Mouse (Mus musculus): Measurements from ENCODE around the gene Hrg. TPM values are rescaled to one million over a fixed set of nuclear protein-coding genes. Genes with fewer than 3 reads are reported as not detected.

Gene Hrg
- 0.12 TPM in 1 of 2 replicates, not detected in the other for polyA plus RNA-seq (2015; fragmentation: Nextera tagmentation; extraction: Ambion mirVana)

DNA sequence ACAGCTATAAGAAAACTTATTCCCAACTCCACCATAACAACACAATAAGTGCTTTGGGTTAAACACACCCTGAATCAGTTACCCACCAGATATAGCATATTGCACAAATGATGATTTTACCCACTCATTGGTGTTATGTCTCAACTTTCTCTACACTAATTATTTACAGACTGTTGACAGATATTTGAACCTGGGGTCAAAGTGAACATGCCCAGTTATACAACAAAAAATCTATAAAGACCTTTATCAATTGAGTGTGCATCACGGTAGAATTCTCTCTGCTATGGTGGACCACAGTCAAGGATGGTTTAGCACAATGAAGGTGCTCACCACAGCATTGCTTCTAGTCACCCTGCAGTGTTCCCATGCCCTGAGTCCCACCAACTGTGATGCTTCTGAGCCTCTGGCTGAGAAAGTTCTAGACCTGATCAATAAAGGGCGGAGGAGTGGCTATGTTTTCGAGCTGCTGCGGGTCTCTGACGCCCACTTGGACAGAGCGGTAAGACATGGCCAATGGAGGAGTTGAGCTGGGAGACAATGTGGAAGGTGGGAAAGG, at the start of gene Hrg:
TSS of gene Hrg (plus strand) at position 233 of the 556 bp plus-strand sequence.
- H3K4me2 ChIP-seq = no peak within 1 kb of the TSS
- H3K4me3 ChIP-seq (replicated peaks) = no peak within 1 kb of the TSS
- H3K9ac ChIP-seq = no peak within 1 kb of the TSS
- no peak for ATAC-seq (ENCODE audit: insufficient read depth, low FRiP score, low read depth)
- no peaks in the 10 kb centered on the region for H3K4me1 ChIP-seq
- H3K9me3 ChIP-seq = no peaks in the 10 kb centered on the region
- WGBS = 89% methylated on average over 6 of the region's 6 CpGs
- no peaks in the 10 kb centered on the region for H3K27me3 ChIP-seq (replicated peaks)
- H3K36me3 ChIP-seq = no peaks in the 10 kb centered on the region
- no peak within 1 kb of the TSS for H3K27ac ChIP-seq

DNA sequence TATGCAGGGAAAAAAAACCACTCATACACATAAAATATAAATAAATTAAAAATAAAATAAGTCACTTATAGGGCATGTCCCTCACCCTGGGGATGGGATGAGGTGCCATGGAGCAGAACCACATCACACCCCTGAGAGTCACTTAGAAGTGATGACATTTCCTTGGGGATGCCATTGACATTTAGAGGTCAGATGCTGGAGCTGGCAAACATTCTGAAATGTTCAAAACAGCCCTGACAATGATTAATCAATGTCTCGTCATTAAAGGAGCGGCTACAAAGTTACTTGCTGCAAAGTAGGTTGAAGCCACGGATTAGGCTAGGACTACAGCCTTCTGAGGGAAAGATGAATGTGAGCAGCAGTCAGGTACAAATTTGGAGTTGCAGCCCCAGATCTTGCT, 49.5 kb upstream of the Hrg start:
- H3K27me3 ChIP-seq (replicated peaks) = no peaks in the 10 kb centered on the region
- H3K4me1 ChIP-seq = no peaks in the 10 kb centered on the region
- H3K9me3 ChIP-seq = no peaks in the 10 kb centered on the region
- H3K36me3 ChIP-seq = no peaks in the 10 kb centered on the region
- H3K27ac ChIP-seq = no peak overlapping the region
- no peak overlapping the region for H3K9ac ChIP-seq
- WGBS = 43% methylated on average over 3 of the region's 3 CpGs
- ATAC-seq (ENCODE audit: insufficient read depth, low FRiP score, low read depth) = no peak
- H3K4me2 ChIP-seq = no peak overlapping the region
- H3K4me3 ChIP-seq (replicated peaks) = no peak overlapping the region

DNA sequence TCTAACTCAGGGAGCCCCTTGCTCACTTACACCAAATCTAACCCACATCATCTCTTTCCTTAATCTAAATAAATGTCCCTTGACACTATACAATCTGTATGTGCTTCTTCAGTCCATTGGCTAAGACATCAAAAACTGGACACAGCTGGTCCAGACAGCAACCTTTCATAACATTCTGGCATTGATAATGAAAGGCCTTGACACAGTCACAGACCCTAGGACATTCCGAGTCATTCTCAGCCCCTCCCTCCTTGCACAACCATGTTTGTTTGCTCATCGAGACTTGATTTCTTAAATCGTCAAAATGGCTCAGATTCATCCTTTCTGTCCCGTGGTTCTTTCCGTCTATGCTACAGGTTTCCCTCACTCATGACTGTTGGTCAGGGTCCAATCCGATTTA, 41.6 kb upstream of the Hrg start:
- no peaks in the 10 kb centered on the region for H3K9me3 ChIP-seq
- no peak for ATAC-seq (ENCODE audit: insufficient read depth, low FRiP score, low read depth)
- H3K36me3 ChIP-seq = no peaks in the 10 kb centered on the region

DNA sequence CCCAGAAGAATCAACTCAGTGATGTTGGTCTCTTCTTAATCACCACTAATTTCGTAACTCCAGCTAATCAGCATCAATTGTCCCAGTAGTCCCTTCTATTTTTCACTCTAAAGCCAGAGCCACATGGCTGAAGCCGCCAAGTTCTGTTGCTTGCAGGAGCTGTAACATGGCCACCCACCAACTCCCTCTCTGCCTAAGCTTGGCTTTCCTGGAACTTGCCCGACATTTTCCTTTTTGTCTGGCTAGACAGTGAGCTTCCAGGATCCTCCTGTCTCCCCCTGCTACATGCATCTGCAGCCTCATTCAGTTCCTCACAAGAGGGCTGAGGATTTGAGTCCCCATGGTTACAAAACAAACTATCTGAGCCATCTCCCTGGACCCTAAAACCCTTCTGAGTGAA, 38.9 kb upstream of the Hrg start:
- H3K36me3 ChIP-seq = no peaks in the 10 kb centered on the region
- H3K4me3 ChIP-seq (replicated peaks) = no peak overlapping the region
- 81% methylated on average over 3 of the region's 3 CpGs for WGBS
- H3K27ac ChIP-seq = no peak overlapping the region
- H3K9ac ChIP-seq = no peak overlapping the region
- no peaks in the 10 kb centered on the region for H3K27me3 ChIP-seq (replicated peaks)
- no peak for ATAC-seq (ENCODE audit: insufficient read depth, low FRiP score, low read depth)
- H3K4me1 ChIP-seq = no peaks in the 10 kb centered on the region
- no peak overlapping the region for H3K4me2 ChIP-seq
- no peaks in the 10 kb centered on the region for H3K9me3 ChIP-seq

More for the DNA sequence above, 41.6 kb upstream of the Hrg start:
- Histone ChIP-seq H3K9ac (no peak overlapping the region), H3K4me1 (no peaks in the 10 kb centered on the region), H3K4me3 (replicated peaks) (no peak overlapping the region), H3K4me2 (no peak overlapping the region), H3K27me3 (replicated peaks) (no peaks in the 10 kb centered on the region), H3K27ac (no peak overlapping the region)
- 84% methylated on average over 6 of the region's 6 CpGs for WGBS

DNA sequence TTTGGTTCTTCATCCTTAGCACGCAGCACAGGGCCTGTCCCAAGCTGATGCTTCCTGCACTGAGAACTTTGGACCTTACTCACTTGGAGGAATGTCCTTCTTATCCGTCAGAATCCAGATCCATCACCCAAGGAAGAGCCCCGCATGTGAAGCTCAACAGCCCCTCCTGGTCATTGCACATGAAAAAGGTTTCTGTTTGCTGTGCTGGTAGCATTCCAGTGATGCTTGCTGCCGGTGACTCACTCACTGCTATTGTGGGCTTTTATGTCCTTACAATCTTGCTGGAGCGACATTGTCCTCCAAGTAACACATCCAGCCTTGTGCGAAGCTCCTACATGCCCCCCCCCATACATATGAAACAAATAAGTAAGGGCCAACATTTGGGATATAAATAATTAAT, 38.0 kb upstream of the Hrg start:
- H3K9ac ChIP-seq = no peak overlapping the region
- no peak overlapping the region for H3K27ac ChIP-seq
- no peaks in the 10 kb centered on the region for H3K4me1 ChIP-seq
- H3K4me3 ChIP-seq (replicated peaks) = no peak overlapping the region
- H3K27me3 ChIP-seq (replicated peaks) = no peaks in the 10 kb centered on the region
- H3K36me3 ChIP-seq = no peaks in the 10 kb centered on the region
- H3K4me2 ChIP-seq = no peak overlapping the region
- WGBS = 74% methylated on average over 6 of the region's 6 CpGs
- H3K9me3 ChIP-seq = no peaks in the 10 kb centered on the region
- ATAC-seq (ENCODE audit: insufficient read depth, low FRiP score, low read depth) = no peak

DNA sequence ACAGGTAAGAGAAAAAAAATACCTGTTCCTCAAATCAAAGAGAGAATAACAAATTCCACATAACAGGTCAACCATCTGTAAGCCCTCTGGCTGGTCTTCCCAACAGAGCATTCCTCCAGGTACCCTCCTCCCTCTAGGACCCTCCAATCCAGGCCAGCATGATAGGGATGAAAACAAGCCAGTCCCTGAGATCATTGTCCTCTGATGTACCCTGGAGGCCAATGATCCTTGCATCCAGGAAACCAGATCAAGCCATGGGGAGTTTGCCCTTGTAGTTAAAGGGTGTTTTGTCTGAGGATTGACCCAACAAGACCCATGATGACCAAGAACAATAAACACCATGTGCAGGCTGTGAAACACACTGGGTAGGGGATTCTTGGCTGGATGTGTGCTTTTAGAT, 36.6 kb upstream of the Hrg start:
- Histone ChIP-seq H3K27me3 (replicated peaks) (no peaks in the 10 kb centered on the region), H3K4me1 (no peaks in the 10 kb centered on the region), H3K9me3 (no peaks in the 10 kb centered on the region), H3K4me2 (no peak overlapping the region), H3K9ac (no peak overlapping the region), H3K4me3 (replicated peaks) (no peak overlapping the region), H3K36me3 (no peaks in the 10 kb centered on the region), H3K27ac (no peak overlapping the region)
- ATAC-seq (ENCODE audit: insufficient read depth, low FRiP score, low read depth) = no peak

DNA sequence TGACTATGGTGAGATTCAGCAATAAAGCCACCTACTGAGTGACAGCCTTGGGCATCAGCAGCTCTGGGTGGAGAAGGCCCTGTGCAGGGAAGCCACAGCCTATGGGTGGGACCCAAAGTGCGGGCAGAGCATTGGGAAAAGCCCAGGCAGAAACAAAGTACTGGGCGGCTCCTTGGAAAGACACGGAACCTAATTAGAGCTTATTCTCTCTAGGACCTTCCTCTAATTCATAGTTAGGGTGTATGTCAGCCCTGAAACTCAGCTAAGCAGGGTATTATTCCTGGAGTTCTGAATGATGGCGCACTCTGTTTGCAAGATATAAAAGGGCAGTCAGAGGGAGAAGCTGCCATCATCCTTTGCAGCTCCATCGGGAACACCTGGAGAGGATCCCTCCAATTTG, 32.8 kb upstream of the Hrg start, which contains the start of gene Fetub:
TSS of gene Fetub (plus strand) at position 301 of the 400 bp plus-strand sequence.
- H3K4me1 ChIP-seq = no peaks in the 10 kb centered on the region
- no peaks in the 10 kb centered on the region for H3K36me3 ChIP-seq
- ATAC-seq (ENCODE audit: insufficient read depth, low FRiP score, low read depth) = no peak
- H3K27me3 ChIP-seq (replicated peaks) = no peaks in the 10 kb centered on the region
- no peak within 1 kb of the TSS for H3K4me3 ChIP-seq (replicated peaks)
- H3K4me2 ChIP-seq = no peak within 1 kb of the TSS
- WGBS = 79% methylated on average over 5 of the region's 5 CpGs
- no peaks in the 10 kb centered on the region for H3K9me3 ChIP-seq
- H3K27ac ChIP-seq = no peak within 1 kb of the TSS
- no peak within 1 kb of the TSS for H3K9ac ChIP-seq

DNA sequence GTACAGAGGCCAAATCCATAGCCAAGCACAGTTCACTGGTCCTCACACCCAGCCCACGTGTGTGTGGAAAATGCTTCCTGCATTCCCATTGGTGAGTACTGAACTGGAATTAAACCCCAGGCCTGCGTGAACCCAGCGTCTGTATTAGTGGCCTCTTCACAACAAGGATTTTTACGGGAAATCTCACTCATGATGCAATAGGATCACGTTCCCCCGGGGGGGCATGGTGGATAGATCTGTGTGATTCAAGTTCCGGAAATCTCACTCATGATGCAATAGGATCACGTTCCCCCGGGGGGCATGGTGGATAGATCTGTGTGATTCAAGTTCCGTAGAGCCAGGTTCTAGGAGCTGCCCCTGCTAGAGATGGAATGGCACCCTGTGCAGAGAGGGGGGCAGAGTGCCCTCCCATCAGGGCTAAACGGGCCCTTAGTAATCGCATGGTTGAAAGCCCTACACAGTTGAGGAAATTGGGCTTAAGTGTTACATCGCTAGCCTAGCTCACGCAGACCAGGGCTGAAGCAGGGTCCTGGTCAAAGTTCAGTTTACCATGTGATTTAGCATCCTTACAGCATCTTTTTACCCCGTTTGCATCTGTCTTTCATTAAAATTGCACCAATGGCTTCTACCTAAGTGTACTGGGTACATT, 32.1 kb upstream of the Hrg start:
- H3K4me3 ChIP-seq (replicated peaks) = no peak overlapping the region
- H3K36me3 ChIP-seq = no peaks in the 10 kb centered on the region
- H3K4me2 ChIP-seq = no peak overlapping the region
- no peak overlapping the region for H3K9ac ChIP-seq
- 76% methylated on average over 15 of the region's 15 CpGs for WGBS
- no peaks in the 10 kb centered on the region for H3K27me3 ChIP-seq (replicated peaks)
- no peak overlapping the region for H3K27ac ChIP-seq
- H3K4me1 ChIP-seq = no peaks in the 10 kb centered on the region
- ATAC-seq (ENCODE audit: insufficient read depth, low FRiP score, low read depth) = no peak
- H3K9me3 ChIP-seq = no peaks in the 10 kb centered on the region

DNA sequence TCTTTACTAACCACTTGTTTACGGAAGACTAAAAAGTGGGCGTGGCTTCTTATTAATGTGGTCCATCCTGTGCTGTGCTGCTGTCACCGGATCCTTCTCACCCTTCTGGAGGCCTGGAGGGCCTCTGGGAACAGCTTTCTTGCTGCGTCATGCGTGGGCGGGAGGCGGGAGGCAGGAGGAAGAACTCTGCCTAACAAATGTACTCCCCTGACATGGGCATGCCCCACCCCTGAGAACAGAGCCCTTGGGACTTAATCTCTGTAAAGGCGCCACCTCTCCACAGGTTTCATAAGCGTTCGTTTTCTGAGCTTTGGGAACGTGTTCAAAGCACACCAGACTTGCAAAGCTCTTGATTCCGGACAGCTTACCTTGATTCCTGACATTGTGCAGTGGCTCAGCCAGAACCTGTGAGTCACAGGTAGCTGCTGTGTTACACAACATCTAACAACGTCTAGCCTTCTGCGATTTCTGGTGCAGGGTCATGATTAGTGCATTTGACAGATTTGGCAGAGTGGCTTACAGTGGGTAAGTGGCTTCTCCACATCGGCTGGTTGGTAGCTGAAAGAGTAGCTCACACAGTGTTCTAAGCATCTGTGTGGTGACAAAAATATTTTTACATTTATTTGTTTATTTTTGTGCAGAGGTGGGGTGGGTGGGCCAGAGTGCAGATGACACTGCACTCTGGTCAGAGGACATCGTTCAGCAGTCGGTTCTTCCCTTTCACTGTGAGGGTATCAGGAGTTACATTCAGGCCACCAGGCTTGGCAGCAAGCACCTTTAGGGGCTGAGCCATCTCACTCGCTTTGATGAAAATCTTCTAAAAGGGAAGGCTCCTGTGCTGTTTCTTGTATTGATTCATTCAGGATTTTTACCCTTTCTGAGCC, 30.7 kb upstream of the Hrg start:
- H3K4me3 ChIP-seq (replicated peaks) = no peak overlapping the region
- no peak overlapping the region for H3K4me2 ChIP-seq
- no peaks in the 10 kb centered on the region for H3K9me3 ChIP-seq
- H3K27me3 ChIP-seq (replicated peaks) = no peaks in the 10 kb centered on the region
- ATAC-seq (ENCODE audit: insufficient read depth, low FRiP score, low read depth) = peak; percentile 53; the same call in 1 of the 2 replicates
- 43% methylated on average over 18 of the region's 18 CpGs for WGBS
- no peaks in the 10 kb centered on the region for H3K4me1 ChIP-seq
- no peak overlapping the region for H3K9ac ChIP-seq
- H3K27ac ChIP-seq = no peak overlapping the region
- H3K36me3 ChIP-seq = no peaks in the 10 kb centered on the region

DNA sequence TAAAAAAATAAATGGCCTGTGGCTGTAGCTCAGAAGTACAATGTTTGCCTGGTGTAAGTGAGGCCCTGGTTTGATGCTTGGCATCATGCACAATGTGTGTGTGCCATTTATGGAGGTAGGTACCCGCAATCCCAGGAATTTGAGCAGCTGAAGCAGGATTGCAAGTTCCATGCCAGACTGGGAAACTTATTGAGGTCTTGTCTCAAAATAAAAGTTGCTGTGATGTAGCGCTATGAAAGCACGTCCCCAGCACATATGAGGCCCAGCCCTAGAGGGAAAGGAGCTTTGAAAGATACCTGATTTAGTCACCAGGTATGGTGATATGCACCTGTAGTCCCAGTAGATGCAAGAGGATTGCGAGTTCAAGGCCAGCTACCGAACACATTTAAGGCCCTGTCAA, 29.1 kb upstream of the Hrg start:
- Histone ChIP-seq H3K27ac (no peak overlapping the region), H3K4me1 (no peaks in the 10 kb centered on the region), H3K36me3 (no peaks in the 10 kb centered on the region), H3K27me3 (replicated peaks) (no peaks in the 10 kb centered on the region), H3K9me3 (no peaks in the 10 kb centered on the region), H3K9ac (no peak overlapping the region), H3K4me3 (replicated peaks) (no peak overlapping the region), H3K4me2 (no peak overlapping the region)
- ATAC-seq (ENCODE audit: insufficient read depth, low FRiP score, low read depth) = no peak
- 90% methylated on average over 5 of the region's 5 CpGs for WGBS

DNA sequence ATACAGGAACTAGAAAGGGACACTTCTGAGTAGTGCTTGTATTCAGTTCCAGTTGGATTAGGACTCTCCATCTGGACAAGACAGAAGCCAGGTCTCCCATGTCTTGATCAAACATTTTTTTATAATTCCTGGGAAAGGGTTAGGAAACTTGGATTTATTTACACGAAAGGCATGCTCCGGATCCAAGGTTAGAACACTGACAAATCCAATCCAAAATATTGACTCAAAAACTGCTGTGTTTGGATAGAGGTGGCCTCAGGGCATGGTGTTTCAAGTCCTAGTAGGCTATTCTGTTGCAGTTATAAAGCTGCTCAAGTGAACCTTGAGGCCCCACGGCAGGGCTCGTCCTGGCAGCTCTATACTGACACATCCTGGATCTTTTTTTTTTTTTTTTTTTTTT, 28.4 kb upstream of the Hrg start:
- Histone ChIP-seq H3K9me3 (no peaks in the 10 kb centered on the region), H3K9ac (no peak overlapping the region), H3K4me2 (no peak overlapping the region), H3K27me3 (replicated peaks) (no peaks in the 10 kb centered on the region), H3K27ac (no peak overlapping the region), H3K4me3 (replicated peaks) (no peak overlapping the region), H3K36me3 (no peaks in the 10 kb centered on the region), H3K4me1 (no peaks in the 10 kb centered on the region)
- 60% methylated on average over 4 of the region's 4 CpGs for WGBS
- no peak for ATAC-seq (ENCODE audit: insufficient read depth, low FRiP score, low read depth)

DNA sequence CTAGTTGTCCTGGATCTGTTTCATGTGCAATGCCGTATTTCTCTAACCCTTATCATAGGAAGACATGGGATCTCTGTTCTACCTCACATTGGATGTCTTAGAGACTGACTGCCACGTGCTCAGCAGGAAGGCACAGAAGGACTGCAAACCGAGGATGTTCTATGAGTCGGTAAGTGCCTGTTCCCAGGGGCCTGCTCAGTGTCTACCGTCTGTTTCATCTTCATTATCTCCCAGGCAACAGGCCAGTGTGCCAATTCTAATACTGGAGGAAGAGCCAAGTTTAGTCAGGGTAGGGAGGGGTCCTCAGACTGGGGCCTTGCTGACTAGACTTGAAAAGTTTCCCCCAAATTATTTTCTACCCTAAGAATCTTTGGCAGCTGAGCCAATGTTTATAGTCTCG, 21.3 kb upstream of the Hrg start:
- H3K36me3 ChIP-seq = no peaks in the 10 kb centered on the region
- H3K4me3 ChIP-seq (replicated peaks) = no peak overlapping the region
- ATAC-seq (ENCODE audit: insufficient read depth, low FRiP score, low read depth) = no peak
- no peak overlapping the region for H3K4me2 ChIP-seq
- H3K9me3 ChIP-seq = no peaks in the 10 kb centered on the region
- WGBS = 56% methylated on average over 6 of the region's 6 CpGs
- no peak overlapping the region for H3K9ac ChIP-seq
- H3K27ac ChIP-seq = no peak overlapping the region
- no peaks in the 10 kb centered on the region for H3K27me3 ChIP-seq (replicated peaks)
- H3K4me1 ChIP-seq = no peaks in the 10 kb centered on the region
